Mouse (Mus musculus): ENCODE results near the gene Dgki. TPM values are rescaled to one million over a fixed set of nuclear protein-coding genes. Genes with fewer than 3 reads are reported as not detected.

Gene Dgki
- polyA plus RNA-seq, 1 experiment, result not detected

DNA sequence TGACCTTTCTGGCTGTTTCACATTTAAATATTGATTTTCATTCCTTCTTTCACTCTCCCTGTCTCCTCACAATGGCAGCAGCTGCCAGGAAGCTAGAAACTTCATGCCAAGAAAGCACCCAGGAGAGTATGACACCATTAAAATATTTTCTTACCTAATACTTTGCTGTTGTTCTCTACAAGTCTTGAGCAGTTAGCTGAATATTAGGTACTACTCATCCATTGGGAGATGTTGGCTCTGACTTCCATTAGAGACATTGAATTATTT is 480.3 kb downstream of the Dgki start:
- H3K4me3 ChIP-seq (replicated peaks), result no peak overlapping the region

DNA sequence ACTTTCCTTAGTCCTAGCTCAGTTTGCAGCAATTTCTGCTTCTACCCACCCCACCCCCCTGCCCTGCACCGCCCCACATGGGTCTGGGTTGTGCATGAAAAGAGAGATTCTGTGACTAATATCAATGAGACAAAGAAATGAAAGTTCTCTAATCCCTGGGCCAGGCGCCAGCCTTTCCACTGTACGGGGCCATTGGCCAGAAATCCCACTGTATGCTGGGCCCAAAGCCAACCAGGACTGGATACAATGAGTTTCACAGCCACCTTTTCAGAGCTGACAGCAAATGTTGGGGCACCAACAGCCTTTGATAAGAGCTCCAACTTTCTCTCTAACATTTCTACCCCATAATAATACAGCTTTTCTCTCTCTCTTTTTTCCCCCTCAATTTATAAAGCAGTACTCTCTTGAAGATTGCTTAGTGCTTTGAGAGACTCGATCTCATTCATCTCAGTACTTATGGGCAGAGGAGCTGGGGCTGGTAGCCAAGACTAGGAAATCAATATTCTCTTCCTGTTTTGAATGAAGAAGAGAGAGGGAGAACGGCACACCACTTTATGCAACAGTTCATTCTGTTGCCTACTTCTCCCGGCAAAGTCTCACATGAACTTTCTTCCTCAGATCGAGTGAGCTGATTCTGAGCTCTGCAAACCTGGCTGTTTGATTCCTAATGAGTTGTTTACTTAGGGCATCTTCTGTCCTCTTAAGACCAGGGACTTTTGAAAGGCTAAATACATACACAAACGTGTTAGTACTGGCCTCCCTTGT is 480.8 kb downstream of the Dgki start:
- TF ChIP-seq GATA1 (IDR thresholded peaks at IDR 0.05; ENCODE audit: low read length) (no peak), TAL1 (IDR thresholded peaks at IDR 0.05; ENCODE audit: low read length) (no peak)
- Histone ChIP-seq H3K4me1 (ENCODE audit: control insufficient read depth) (no peaks in the 10 kb centered on the region), H3K27me3 (ENCODE audit: control insufficient read depth) (no peaks in the 10 kb centered on the region), H3K4me3 (replicated peaks) (no peak overlapping the region), H3K9me3 (ENCODE audit: control insufficient read depth, low read length) (no peaks in the 10 kb centered on the region), H3K36me3 (ENCODE audit: control insufficient read depth) (no peaks in the 10 kb centered on the region)

More for the DNA sequence above, 480.3 kb downstream of the Dgki start:
- no peaks in the 10 kb centered on the region for H3K36me3 ChIP-seq (ENCODE audit: control insufficient read depth)
- no peaks in the 10 kb centered on the region for H3K9me3 ChIP-seq (ENCODE audit: control insufficient read depth, low read length)
- H3K4me1 ChIP-seq (ENCODE audit: control insufficient read depth), result no peaks in the 10 kb centered on the region
- no peak for TF ChIP-seq GATA1 (IDR thresholded peaks at IDR 0.05; ENCODE audit: low read length)
- no peak for TF ChIP-seq TAL1 (IDR thresholded peaks at IDR 0.05; ENCODE audit: low read length)
- H3K27me3 ChIP-seq (ENCODE audit: control insufficient read depth), result no peaks in the 10 kb centered on the region

DNA sequence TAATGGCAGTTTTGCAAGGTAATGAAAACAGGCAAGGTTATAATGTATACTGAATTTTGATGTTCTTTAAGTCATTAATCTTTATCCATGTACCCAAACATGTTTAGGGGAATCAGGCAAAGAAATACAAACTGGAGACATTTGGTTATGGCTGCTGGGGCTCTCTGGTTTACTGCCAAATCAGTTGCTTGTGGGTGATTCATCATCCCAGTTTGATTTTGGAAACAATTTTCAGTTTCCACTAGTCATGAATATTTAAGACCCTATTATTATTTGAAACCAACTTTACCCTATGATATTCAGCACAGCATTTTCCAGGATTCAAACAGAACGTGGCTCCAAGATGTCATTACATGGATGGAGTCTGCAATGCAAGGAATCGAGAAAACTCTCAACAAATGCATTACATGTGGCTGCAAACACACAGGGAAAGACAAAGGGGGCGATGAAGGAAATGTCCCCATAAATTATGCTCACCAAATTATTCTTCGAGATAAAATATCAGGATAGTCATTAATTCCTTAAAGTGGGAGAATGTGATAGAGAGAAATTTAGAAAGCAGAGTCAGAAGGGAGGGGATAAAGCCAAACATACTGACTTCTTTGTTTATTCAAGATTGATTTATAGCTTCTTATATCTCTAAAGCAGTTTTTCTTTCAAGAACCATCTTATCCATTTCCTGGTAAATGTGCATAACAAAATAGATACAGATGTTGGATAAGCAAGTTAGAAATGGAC is 481.5 kb downstream of the Dgki start:
- H3K4me1 ChIP-seq (ENCODE audit: control insufficient read depth), result no peaks in the 10 kb centered on the region
- TF ChIP-seq TAL1 (IDR thresholded peaks at IDR 0.05; ENCODE audit: low read length) (no peak), GATA1 (IDR thresholded peaks at IDR 0.05; ENCODE audit: low read length) (no peak)
- H3K4me3 ChIP-seq (replicated peaks), result no peak overlapping the region
- H3K36me3 ChIP-seq (ENCODE audit: control insufficient read depth), result no peaks in the 10 kb centered on the region
- no peaks in the 10 kb centered on the region for H3K9me3 ChIP-seq (ENCODE audit: control insufficient read depth, low read length)
- no peaks in the 10 kb centered on the region for H3K27me3 ChIP-seq (ENCODE audit: control insufficient read depth)

DNA sequence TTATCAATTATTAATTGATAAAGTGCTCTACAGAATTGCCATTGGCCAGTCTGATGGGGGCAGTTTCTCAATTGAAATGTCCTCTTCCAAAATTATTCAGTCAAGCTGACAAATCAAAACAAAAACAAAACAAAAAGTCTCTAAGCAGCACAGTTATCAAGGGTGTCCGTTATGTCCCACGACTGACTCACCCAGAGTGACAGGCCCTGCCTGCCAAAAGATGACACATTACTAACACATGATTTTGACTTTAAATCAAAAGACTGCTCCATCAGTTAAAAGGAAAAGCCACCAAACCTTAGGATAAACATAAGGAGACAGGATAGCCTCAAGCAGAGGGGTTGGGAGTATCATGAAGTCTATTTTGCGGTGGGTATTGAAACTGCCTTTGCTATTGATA is 483.3 kb downstream of the Dgki start:
- TF ChIP-seq TAL1 (IDR thresholded peaks at IDR 0.05; ENCODE audit: low read length) (no peak), GATA1 (IDR thresholded peaks at IDR 0.05; ENCODE audit: low read length) (no peak)
- H3K9me3 ChIP-seq (ENCODE audit: control insufficient read depth, low read length), result no peaks in the 10 kb centered on the region
- H3K4me1 ChIP-seq (ENCODE audit: control insufficient read depth), result no peaks in the 10 kb centered on the region
- H3K36me3 ChIP-seq (ENCODE audit: control insufficient read depth), result no peaks in the 10 kb centered on the region
- no peaks in the 10 kb centered on the region for H3K27me3 ChIP-seq (ENCODE audit: control insufficient read depth)
- no peak overlapping the region for H3K4me3 ChIP-seq (replicated peaks)

DNA sequence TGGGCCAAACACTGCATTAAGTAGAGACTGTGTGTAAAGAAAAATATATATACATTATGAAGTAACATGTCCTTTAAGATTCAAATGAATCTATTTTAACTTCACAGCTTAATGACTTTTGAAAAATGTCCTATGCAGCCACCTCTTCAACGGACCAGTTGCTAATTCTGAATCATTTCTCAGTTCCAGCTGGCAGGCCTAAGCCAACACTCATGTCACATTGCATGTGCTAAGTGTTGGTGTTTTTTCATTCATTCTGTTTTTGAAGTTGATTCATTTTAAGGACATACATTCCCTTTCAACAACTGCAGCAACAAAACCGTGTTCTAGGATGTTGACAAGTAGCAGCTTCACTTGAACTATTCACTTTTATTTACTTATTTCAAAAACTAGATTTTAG is 484.0 kb downstream of the Dgki start:
- Histone ChIP-seq H3K9me3 (ENCODE audit: control insufficient read depth, low read length) (no peaks in the 10 kb centered on the region), H3K27me3 (ENCODE audit: control insufficient read depth) (no peaks in the 10 kb centered on the region), H3K4me3 (replicated peaks) (no peak overlapping the region), H3K4me1 (ENCODE audit: control insufficient read depth) (no peaks in the 10 kb centered on the region), H3K36me3 (ENCODE audit: control insufficient read depth) (no peaks in the 10 kb centered on the region)
- TF ChIP-seq GATA1 (IDR thresholded peaks at IDR 0.05; ENCODE audit: low read length) (no peak), TAL1 (IDR thresholded peaks at IDR 0.05; ENCODE audit: low read length) (no peak)

DNA sequence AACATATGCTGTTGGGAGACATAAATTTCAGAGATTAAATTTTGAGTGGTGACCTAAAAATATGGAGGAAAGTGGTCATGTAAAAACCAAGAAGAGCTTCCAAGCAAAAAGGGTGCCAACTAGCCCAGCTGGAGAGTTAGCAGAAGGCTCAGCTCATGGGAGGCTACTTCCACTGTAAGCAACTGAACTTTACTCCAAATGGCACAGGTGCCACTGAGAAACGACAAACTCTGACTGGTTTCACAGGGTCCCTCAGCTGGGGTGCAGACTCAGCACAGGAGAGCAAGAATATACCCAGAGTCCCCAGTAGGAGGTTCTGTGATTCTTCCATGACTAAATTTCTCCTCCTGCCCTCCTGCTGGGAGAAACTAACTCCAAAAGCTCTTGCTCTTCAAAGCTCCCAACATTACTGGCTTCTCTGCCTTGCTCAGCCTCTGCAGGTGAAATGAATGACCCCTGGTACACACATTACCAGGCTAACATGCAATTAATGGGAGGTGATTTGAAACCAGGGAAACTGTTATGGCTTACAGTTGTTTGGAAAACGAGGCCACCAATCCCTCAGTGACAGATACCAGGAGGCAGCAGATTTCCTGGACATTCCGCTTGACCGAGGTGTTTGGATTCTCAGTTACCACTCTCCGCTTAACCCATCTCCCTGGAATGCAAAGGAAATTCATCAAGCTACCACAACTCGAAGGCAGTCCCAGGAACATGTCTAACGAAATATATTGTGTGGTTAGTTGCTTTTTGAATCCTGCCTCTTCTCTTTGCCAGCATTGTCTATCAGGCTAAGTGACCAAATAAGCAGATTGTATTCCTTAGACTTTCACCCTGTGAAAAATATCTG is 487.1 kb downstream of the Dgki start:
- no peak overlapping the region for H3K4me3 ChIP-seq (replicated peaks)

DNA sequence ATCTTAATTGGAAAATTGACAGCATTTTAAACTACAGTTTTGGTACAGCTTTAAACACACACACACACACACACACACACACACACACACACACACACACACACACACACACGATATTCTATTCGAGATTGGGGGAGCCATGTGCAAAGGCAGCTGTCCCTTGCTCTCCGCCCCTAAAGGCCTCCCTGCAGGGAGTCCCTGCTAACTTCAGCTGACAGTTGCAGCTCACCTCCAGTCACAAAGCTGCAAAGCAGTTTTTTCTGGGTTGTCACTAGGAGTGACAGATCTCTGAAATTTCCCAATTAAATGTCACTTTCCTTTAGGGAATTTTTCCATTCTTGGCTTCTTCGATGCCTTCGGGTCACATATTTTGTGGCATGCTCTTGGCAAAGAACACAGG is 489.5 kb downstream of the Dgki start:
- Histone ChIP-seq H3K36me3 (ENCODE audit: control insufficient read depth) (no peaks in the 10 kb centered on the region), H3K9me3 (ENCODE audit: control insufficient read depth, low read length) (no peaks in the 10 kb centered on the region), H3K4me3 (replicated peaks) (no peak overlapping the region), H3K27me3 (ENCODE audit: control insufficient read depth) (peaks cover 10% of the 10 kb centered on the region), H3K4me1 (ENCODE audit: control insufficient read depth) (no peaks in the 10 kb centered on the region)
- TF ChIP-seq TAL1 (IDR thresholded peaks at IDR 0.05; ENCODE audit: low read length), result no peak
- TF ChIP-seq GATA1 (IDR thresholded peaks at IDR 0.05; ENCODE audit: low read length), result no peak

More for the DNA sequence above, 487.1 kb downstream of the Dgki start:
- H3K4me1 ChIP-seq (ENCODE audit: control insufficient read depth), result no peaks in the 10 kb centered on the region
- TF ChIP-seq GATA1 (IDR thresholded peaks at IDR 0.05; ENCODE audit: low read length) (no peak), TAL1 (IDR thresholded peaks at IDR 0.05; ENCODE audit: low read length) (no peak)
- H3K27me3 ChIP-seq (ENCODE audit: control insufficient read depth), result peaks cover 10% of the 10 kb centered on the region
- H3K36me3 ChIP-seq (ENCODE audit: control insufficient read depth), result no peaks in the 10 kb centered on the region
- H3K9me3 ChIP-seq (ENCODE audit: control insufficient read depth, low read length), result no peaks in the 10 kb centered on the region

DNA sequence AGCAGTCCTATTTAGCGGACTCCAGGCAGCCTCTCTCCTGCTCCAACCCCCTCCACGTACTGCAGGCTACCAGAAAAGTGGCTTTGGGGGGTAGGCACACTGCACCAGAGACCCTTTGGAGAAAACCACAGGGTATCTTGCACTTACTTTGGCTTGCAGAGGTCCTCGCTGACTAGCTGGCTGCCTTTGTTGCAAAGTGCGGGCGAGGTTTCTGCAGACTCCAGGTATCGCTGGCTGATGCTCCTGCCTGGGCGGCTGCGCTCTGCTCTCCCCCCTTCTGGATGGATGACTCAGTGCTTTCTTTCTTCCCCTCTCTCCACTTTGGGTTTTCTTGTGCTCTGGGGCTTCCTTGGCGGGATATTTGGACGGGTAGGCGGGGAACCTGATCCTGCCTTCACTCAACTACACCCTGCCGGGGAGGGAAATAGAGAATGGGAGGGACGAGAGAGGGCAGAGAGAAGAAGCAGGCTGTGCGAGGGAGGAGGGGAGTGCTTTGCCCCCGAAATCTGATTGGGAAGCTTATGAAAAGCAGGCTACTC is 490.2 kb downstream of the Dgki start, which contains the start of gene Ptn:
TSS of gene Ptn (minus strand) at position 474 of the 539 bp plus-strand sequence.
- no peaks in the 10 kb centered on the region for H3K4me1 ChIP-seq (ENCODE audit: control insufficient read depth)
- no peak within 1 kb of the TSS for H3K4me3 ChIP-seq (replicated peaks)
- H3K36me3 ChIP-seq (ENCODE audit: control insufficient read depth), result no peaks in the 10 kb centered on the region
- H3K9me3 ChIP-seq (ENCODE audit: control insufficient read depth, low read length), result no peaks in the 10 kb centered on the region
- H3K27me3 ChIP-seq (ENCODE audit: control insufficient read depth), result peaks cover 10% of the 10 kb centered on the region
- TF ChIP-seq GATA1 (IDR thresholded peaks at IDR 0.05; ENCODE audit: low read length) (no peak), TAL1 (IDR thresholded peaks at IDR 0.05; ENCODE audit: low read length) (no peak)
